Mouse (Mus musculus) skeletal muscle tissue, adult 2 months (tissue): ENCODE data around the gene Cep170.
A peak's percentile ranks its signal among the peaks of the same experiment; 100 is the strongest.

Experiments
- DNase-seq: peaks from one replicate; pipeline ENCODE4 v3.0.0-alpha.2; 2012; ENCODE audit warnings: low read depth, low spot score

Gene Cep170

DNA sequence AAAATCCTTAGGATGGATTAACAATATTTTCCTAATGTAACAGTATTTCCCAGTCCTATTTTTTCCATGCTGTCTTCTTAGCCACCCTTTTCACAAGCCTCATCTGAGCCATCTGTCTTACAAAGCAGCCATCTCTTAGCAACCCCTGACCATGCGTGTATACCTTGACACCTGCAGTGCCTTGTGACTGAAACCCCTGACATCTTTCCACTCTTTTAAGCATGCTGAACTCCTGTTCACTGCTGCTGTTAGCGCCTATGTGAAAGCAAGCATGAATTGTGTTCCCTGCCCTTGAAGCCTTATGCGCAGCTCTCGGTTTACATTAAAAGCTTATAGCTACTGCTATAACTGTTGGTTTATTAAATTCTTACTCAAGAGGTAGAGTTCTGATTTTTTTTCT is 11.2 kb upstream of the Cep170 start:
- DNase-seq: no peak

DNA sequence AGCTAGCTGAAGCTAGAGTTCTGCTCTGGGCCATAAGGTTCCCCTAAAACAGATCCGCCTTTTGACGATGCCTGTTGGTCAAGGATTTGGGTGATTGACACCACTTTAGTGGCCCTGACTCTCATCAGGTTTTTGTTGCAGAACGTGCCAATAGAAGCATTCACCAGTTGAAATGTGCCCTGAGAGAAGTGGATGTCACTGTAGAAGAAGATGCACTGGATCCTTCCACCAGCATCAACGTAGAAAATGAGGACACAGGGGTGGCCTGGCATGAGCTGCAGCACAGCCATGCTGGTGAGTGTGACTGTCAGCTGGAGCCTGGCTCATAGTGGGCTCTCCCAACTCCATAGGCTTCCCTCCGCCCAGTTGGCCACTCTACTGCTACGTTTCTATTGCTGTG is 10.7 kb upstream of the Cep170 start:
- DNase-seq: no peak

DNA sequence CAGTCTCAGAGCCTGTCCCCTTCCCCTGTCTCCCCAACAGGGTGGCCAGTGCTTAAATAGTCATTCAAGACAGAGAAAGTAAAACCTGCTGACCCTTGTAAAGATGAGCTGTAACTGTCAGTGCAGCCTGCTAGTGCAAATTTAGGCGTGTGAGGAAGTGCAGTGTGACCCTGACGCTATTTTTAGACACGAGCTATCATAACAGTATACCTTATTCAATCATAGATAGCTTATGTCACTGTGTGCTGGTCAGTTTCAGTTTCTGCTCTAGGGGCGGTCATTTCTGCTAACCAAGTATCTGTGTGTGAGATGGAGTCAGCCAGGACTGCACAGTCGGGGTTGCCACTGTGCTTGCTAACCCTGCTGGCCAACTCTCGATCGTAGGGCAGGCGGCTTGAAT is 10.0 kb upstream of the Cep170 start:
- DNase-seq: peak; percentile 82

DNA sequence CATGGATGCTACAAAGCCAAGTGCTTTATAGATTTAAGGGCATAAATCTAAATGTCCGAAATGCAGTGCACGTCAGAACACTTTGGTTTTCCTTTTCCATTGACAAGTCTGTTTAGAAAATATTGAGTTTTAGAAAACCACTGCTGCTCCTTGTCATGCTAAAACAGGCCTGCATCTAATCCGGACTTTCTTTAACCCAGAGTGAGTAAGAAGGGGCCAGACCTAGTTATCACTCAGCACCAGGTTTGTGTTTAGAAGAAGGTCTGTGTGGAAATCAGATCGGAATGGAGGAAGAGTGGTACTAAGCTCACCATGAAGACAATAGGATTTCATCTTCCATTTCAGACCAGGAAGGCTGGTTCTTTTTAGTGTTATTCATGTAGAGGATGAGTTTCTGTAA is 9.1 kb upstream of the Cep170 start:
- no peak for DNase-seq

DNA sequence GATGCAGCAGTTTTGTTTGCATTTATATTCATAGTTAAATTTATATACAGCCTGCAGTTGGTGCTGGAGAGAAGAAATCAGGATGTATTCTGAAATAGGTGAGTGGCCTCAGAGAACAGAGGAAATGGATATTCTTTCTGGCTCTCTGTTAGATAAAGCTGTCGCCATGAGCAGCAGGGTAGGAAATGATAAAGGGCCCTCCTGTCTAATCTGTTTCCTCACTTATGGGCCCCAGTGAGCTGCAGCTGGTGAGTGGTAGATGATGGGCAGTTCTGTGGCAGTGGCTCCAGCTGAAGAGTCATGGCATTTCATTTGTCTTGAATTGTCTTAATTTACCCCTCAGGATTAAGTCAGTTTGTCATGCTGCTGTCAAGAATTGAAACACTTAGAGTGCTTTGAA is 8.1 kb upstream of the Cep170 start:
- DNase-seq: no peak

DNA sequence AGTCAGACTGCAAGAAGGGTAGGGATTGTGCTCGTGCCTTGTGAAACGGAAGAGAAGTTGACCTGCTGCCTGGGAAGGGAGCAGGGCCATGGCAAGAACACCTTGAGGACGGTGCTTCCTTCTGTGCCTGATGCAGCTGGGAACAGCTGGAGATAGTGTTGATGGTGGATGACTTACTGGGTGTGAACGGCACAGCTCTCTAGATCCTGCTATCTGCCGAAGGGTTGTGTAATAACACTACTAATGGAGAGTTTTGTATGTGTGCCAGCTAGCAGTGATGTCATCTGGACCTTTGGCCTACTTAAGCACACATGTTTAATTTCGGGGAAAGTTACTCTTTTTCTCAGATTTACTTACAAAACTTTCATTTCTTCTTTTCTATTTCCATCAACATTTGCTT is 4.9 kb upstream of the Cep170 start:
- peak; percentile 86 for DNase-seq

DNA sequence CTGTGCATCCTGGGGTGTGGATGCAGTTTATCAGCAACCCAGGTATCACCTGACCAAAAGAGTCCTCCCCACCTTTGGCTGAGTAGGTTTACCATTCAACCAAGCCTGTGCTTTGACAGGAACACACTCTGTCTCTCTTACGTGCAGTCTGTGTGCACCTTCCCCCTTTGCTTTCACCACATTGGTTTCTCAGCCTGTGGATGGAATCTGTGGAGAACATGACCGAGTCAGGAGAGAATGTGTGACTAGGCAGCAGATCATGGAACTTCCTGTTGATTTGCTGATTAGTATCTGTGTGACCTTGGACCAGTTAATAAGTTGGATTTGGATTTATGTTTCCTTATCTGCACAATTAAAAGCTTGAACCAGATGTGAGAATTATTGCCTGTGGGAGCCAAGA is 4.3 kb upstream of the Cep170 start:
- DNase-seq: no peak

DNA sequence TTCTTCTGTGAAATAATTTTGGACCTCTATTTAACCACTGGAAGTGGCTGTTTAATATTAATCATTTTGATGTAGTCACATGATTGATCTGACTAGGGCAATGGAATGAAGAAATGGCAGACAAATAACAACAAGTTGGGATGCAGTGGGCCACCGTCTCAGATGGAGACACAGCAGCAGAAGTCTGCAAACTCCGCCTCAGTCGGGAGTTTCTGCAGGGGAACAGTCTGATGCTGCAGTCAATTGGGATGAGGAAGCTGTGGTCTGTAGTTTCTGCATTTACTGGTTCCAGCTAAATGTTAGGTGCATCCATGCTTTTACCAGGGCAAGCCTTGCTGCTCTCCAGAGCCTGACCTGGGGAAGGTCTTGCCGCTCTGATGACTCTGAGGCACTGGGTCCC is 2.9 kb upstream of the Cep170 start:
- DNase-seq: no peak

DNA sequence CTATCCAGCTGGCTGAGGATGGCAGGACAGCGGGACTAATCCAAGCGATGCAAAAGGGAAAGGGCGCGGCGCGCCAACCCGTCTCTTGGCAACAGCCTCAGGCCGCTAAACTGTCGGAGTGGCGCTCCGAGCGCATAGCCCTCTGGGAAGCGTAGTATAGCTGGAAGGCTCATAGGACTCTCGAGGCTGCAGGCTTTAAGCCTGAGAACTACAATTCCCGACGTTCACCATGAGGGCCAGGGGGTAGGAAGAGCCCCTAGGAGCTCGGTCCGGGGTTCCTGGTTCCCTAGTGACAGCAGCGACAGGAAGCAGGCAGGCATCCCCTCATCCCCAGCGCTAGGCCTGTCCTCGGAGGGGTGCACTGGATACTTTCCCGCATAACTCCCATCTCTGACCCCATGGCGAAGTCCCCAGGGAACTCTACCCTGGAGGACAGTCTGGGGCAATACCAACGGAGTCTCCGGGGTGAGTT is 760 bp upstream of the Cep170 start, which contains the start of gene Sdccag8:
Gene Sdccag8 (plus strand): TSS at position 70 of the 472 bp plus-strand sequence.
- DNase-seq: peak; percentile 98

DNA sequence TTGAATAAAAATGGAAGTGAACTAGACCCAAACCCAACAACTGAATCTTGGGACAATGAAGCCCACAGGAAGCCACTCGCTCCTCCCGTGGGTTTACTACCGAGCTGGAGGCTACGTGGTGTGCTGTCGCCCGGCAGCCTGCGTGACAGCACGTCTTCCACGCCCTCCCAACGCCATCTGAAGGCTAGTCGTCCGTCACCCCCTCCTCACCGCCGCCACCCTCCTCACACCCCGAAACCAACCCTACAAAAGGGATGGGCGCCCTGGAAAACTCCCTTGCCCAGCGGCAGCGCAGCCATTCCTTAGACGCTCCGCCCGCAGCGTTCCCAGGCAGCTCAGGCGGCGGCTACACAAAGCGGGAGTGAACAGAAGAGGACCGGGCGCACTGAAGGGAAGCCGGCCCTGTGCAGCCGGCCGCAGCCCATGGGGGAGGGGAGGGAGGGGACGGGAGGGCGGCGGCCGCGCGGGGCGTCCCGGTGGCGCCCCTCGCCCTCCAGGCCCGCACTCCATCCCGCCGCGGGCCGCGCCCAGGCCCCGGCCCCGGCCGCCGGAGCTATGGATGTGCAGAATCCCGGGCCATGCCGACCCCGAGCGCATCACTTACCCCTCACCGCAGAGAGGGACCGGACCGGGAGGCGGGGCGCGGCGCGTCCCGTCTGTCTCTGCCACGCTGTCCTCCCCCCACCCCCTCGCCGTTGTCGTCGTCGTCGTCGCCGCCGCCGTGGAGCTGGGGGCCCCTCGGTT is 403 bp downstream of the Cep170 start:
- peak; percentile 64 for DNase-seq

DNA sequence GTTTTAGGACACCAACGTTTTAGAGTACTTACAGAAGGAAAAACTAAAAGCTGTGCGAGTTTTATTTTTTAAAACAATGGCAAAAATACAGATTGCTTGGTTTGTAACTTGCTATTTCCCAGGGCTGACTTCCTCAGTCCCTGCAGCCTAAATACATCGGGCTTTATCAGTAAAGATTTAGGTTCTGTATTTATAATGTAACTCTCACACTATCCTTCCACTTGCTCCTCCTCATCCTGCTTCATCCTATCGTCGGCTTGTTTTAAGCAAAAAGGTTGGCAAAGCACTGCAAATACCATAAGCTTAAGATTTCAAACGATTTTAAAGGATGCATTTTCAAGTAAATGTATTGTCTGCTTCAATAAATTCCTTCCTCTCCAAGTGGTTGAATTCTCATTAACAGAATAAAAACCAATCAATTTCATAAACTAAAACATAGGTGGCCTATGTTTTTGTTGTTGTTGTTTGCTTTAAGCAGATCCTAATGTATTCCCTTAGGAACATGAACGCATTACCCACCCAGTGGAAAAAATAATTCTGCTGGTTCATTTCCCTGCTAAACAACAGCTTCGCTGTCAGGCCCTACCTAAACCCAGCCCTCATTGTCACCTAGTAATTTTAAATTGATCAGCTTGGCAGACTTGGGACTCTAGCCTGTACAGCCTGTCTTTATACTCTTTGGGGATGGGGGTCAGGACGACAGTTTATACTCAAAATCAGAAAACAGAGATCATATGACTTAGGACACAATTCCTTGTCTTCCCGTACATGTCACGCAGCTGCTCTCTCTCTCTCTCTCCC is 1.2 kb downstream of the Cep170 start:
- no peak for DNase-seq

DNA sequence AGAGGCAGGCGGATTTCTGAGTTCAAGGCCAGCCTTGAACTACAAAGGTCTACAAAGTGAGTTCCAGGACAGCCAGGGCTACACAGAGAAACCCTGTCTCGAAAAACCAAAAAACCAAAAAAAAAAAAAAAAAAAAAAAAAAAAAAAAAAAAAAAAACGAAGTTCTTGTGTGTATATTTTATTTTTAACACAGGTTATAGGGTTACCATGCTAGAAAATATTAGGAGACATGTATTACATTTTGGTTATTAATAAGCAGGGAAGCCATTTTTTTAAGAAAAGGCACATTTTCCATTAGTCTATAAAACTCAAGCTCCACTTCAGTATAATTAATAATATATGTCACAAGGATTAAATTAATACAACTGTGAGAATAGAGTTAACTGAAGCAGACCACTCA is 2.0 kb downstream of the Cep170 start:
- no peak for DNase-seq

DNA sequence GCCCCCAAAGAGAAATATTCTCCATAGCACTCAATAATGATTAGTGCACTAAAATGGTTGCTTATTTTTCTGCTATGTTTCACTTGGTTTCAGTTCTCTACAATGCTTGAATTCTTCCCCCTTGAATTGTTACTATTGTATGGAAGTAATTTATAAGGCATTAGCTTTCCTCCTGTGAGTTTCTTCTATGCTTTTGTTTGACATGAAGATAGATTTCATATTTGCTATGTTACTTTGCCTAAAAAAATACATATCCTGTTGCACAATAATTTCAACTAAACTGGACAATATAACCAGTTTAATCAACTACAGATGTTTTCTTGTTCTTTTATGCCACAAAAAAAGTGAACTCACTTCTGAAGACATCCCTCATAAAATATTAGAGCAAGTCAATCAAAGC is 3.7 kb downstream of the Cep170 start:
- no peak for DNase-seq

DNA sequence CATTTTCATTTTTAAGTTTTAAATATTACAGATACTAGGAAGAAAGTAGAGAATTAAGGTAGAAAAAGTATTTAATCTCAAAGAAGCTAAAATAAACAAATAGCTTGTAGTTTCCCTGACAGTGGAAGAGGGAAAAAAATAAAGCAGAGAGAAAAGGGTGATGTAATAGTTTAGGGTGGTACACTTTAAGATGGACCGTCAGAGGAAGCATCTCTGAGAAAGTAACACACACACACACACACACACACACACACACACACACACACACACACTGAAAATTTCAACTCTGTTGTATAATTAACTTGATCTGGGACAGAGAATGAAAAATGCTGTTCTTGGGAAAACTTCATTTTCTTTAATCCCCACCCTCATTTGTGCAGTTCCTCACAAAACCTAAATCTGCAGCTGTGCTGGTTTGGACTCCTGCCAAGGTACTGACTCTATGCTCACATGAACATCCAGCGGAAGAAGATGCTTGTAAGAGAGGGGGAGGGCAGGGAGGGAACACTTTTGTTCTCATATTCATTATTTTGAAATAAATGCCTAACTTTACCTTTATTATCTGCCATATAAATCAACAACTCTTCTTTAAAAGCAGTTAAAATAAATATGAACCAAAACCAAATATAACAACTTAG is 13.0 kb downstream of the Cep170 start:
- peak; percentile 83 for DNase-seq

DNA sequence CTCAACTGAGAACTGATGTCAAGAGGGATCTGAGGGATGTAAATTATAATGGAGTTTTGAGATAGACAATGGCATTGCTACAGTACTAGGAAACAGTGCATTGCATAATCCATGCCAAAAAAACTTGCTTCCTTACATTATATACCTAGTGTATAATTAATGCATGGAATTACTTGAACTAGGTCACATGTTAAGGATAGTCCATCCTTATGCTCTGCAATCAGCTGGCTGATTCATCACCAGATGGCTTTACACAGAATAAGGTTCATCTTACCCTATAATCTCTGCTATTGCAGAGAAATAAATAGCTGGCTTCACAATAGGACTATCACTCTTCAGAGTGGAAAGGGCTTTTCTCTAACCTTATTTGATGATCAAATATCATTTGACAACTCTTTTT is 15.2 kb downstream of the Cep170 start:
- DNase-seq: no peak

DNA sequence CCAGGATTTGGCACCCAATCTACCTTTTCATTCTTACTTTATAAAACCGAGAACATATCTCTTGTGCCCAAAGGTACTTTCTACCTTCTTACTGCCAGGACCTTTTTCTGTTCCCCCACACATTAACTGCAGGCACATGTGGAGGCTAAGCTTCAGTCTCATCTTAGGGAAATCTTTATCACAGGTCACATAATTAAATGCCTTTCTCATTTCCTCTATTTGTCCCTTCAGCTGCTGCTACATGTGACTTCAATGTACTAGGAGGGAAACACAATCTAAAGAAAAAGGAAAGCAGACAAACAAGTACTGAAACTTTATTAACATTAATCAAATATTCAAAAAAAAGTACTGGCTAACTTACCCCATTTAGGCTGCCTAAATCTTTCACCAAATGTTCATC is 21.7 kb downstream of the Cep170 start:
- DNase-seq: no peak

DNA sequence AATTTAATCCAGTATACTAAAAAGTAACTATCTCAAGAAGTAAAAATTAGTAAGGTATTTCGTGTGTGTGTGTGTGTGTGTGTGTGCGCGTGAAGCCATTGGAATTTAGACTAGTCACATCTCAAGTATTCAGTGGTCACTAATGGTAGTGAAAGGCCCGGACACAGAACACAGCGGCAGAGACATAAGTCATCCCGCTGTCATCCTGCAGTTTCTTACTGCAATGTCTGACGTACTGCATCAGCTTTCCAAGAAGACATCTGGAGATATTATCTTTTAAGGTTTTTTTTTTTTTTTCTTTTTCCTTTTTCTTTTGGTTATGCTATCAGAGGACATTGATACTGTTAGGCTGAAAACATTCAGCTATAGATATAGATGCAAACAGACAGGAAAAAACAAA is 24.5 kb downstream of the Cep170 start:
- no peak for DNase-seq

DNA sequence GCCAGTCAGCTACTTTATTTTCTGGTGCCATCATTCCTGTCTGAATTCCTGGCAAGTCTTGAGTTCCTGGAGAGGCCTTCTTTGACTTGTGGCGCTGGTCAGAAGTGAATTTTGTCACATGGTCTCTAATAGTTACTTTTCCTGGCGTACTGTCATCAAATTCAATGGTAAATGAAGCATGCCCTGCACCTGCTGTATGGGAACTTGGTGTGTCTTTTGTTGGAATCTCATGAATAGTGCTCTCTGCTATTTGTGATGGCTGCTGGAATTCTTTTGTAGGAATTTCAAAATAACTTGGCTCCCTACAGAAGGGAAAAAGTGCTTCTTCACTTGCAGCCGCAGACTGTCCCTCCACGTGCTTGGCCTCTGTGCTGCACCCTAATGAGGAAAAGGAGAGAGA is 39.3 kb downstream of the Cep170 start:
- DNase-seq: peak; percentile 11

DNA sequence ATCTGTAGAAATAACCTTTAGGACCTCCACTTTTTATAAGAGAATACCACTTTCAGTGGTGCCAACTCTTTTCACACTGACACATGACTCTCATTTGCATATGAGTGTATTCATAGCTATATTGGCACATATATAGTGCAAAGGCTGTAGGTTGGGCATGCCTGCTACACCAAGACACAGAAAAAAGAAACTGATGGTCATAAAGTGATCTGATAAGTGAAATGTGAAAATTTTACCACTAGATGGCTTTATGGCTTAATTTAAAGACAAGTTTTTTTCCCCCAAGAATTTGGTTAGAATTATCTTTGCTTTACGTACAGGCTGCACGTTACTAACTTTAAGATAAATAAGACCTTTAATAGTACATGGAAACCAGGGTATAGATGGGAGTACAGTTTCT is 51.6 kb downstream of the Cep170 start:
- DNase-seq: no peak

DNA sequence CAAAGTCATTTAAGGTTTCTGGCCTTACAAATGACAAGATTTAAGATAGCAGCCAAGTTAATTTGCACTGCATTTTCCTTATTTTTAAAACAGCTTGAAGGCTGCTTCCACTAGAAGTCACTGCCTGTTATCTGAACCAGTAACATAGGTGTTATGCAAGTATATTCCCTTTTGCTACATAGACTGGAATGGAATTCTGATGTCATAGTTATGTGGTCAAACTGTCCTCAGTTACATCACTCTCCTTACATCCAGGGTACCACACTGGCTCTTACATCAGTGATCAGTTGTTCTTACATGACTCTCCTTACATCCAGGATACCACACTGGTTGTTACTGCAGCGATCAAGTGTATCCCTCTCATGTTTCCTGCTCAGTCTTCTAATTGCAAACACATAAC is 53.2 kb downstream of the Cep170 start:
- no peak for DNase-seq

DNA sequence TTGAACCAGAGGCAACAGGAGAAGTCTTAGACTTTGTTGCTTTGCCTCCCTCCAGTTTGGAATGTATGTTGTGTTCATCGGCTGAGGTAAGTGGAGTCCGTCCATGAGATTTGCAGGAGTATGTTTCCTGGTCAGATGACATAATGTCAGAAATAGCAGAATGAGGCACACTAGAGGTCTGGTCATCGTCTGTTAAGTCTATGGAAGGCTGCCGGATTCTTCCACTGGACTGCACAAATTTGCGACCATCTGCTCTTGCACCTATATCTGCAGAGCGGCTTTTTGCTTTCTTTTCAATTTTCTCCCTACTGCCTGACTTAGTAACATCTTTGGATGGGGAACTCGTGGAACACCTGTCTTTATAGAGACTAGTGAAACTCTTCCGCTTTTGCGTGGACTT is 58.3 kb downstream of the Cep170 start:
- DNase-seq: no peak

DNA sequence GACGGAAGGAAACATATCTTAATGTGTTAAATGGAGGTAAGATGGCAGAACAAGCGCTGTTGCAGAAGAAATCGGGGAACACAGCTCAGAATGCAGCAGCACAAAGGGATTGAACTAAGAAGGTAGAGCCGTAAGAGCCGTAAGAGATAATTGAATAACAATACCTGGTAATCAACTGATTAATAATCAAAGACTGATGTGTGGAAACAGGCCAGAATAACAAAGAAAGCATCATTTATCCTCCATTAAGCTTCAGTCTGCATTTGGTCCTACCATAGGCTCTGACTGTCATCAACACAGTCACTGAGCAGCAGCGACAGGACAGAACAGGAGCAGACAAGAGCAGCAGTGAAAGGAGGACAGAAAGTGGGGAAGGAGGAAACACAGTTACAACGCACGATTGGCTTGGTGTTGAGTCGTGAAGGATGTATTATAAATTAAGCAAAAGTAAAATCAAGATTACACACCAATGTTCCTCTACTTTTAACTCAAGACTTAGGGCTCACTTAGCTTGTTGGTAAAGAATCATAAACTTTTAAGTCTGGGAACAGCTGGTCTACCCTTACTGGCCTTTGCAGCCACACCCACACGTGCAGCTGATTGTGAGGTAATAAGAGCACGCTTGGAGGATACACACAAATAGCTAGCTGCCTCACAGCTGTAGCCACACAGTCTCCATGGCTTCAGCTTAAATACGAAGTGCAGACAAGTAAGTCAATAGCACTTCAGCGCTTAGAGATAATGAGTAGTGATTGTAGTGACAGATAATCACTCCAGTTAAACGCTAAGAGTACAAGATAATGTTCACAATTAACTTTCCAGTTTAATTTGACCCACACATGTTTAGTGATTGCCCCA is 59.8 kb downstream of the Cep170 start:
- DNase-seq: no peak
